Mouse (Mus musculus): ENCODE results near the gene Cacna2d4.

Gene Cacna2d4

DNA sequence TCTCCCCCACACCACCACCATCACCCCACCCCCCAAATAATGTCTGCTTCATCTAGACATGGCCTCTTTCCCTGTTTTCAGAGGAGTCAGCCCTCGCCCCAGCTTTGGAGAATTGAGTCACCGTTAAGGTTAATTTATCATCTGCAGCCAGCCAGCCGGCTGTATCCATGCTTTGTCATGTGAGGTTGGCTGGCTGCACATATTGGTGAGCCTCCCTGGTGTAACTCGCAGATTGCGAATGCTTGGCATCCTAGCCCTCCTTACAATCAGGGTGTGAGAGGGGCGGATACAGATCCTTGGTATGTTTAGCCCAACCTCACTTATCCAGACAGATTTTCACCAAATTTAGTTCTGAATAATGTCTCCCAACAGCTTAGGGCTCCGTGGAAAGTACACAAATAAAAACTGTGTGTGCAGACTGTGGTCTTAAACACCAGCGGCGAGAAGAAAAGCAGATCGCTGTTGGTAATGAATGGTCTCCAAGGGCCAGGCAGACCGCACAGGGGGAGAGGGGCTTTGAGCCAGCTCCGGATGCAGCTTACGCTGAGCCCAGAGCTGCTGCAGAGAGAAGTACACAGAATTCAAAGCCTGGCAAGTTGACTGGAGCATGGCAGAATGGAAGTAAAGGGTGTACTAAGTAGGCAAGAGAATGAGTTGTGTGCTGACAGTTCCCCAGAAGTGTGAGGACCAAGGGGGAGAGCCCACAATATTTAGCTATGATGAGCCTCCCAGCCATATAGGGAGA, 11.7 kb upstream of the Cacna2d4 start:
- no peak for DNase-seq

DNA sequence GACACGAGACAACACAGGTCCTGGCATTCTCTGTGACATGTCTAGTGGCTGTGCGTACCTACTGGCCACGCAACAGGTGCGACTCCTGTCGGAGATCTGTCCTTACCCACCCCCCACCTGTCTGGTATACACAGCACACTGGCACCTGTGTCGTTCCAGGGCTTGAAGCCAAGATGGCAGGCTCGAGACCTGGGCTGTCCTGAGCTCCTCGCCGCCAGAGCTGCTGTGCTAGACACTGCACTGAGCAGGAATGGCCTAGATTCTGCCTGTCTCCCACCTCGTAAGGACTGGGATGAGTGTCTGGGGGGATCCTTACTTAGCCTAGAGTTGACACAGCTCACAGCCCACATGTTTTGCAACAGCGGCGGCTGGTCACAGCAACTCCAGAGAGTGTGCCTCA, 11.1 kb upstream of the Cacna2d4 start:
- no peak for DNase-seq

DNA sequence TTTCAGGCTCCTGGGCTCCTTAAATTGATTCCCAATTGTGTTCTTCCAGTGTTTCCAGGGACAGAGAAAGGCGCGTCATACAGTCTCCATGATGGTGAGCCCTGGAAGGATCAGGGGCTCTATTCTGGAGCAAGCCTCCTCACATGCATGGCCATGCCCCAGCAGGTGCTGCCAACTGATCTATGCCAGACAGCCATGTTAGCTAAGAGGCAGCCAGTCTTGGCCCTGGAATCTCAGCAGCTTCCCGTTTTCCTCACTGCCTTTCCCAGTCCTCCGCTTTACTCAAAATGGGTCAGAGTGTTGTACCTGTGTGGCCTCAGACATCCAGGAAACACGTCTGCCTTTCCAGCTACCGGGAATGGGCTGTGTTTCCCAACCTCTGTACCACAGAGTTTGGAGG, 10.6 kb upstream of the Cacna2d4 start:
- no peak for DNase-seq

DNA sequence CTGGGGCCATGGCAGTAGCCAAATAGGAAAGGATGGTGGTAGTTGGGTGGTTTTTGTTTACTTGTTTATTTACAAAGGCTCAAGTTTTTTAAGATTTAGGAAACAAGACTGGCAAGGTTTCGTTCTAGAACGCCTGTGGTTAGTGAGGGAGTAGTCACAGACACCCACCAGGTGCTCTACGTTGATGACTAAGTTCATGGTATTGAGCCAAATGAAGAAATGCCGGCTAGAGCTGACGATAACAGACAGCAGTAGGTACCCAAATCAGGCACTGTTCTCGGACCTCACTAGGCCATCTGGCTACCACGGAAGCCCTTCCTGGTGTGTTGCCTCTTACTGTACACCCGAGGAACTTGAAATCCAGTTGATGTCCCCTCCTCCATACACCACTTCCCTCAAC, 9.3 kb upstream of the Cacna2d4 start:
- no peak for DNase-seq

DNA sequence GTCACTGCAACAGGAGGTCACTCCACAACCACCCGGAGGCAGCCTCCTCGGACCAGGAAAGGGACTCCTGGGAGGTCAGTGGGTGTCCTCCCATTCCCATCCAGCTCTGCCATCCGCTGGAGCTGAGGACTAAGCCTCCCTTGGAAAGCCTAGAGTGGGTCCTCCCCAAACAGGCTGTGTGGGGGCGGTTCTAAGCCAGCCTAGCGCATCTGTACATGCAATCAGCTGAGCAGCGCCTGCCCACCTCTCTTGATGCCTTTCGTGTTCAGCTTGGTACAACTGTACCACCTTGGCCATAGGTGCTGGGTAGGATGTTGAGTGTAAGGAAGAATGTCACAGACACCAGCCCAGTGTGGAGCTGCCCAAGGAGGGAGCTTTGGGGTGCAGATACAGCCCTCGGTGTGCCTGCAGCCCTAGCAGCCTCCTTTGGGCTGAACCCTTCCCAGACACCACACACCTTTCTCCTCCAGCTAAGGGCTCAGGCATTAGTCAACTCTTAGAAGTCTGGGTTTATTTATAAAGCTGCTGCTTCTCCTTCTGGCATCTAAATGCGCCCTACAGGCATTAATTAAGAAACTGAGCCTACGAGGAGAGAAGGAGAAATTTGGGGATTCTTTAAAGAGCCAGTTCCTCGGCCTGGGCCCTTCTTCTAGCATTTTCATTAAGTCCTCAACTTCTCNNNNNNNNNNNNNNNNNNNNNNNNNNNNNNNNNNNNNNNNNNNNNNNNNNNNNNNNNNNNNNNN, 7.3 kb upstream of the Cacna2d4 start:
- DNase-seq, result no peak

DNA sequence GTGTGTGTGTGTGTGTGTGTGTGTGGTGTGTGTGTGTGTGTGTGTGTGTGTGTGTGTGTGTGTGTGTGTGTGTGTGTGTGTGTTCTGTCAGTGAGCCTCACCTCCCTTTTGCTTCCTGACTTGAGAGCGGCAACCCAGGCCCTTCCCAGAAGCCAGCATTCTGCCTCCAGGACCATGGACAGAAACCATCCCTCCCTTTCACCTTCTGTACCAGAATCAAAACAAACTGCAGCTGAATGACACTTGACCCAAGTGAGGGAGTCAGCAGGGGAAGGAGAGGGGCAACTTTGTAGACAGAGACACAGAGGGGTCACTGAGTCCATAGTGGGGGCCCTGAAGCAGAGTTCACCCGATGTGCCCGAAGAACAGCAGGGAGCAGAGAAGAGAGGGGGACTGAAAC, 3.3 kb upstream of the Cacna2d4 start:
- DNase-seq, result peak; percentile 59

DNA sequence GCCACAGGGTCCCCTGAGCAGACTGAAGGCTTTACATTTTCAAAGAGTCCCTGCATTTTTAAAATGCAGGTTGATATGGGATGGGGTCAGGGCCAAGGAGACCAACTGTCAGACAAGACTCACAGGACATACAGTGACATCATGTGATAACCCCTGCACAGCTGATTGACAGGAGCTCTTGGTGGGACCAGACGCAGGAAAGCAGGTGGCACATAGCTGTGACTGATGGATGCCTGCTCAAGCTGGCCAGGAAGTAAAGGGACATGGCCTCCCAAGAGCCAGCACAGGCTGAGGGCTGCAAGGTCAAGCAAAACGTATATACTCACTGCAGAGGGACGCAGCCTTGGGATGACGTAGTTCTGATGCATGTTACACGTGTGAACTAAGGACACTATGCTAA, 885 bp upstream of the Cacna2d4 start:
- DNase-seq, result no peak

DNA sequence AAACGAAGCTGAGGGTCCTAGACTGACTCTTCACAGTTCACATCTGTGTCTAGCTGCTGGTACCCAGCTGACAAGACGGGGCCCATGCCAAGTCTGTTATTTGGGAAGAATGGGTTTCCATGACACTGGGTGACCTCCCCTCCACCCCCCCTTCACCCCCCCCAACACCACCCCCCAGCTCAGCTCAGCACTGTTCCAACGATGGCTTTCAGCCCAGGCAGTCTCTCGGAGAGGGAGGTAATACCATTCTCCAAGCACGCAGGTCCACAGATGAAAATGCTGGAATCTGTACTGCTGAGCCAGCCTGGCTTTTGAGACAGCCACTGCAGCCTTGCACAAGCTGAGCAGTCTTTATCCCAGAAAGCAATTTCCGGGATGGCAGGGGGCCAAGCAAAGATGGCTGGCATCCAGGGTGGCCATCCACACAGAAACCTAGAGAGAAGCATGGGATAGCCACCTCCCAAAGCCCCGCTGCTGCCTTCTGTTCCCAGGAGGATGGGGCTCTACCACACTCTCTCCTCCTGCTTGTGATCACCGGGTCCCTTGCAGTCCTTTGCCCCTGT, 1.2 kb downstream of the Cacna2d4 start:
- DNase-seq, result peak; percentile 69

DNA sequence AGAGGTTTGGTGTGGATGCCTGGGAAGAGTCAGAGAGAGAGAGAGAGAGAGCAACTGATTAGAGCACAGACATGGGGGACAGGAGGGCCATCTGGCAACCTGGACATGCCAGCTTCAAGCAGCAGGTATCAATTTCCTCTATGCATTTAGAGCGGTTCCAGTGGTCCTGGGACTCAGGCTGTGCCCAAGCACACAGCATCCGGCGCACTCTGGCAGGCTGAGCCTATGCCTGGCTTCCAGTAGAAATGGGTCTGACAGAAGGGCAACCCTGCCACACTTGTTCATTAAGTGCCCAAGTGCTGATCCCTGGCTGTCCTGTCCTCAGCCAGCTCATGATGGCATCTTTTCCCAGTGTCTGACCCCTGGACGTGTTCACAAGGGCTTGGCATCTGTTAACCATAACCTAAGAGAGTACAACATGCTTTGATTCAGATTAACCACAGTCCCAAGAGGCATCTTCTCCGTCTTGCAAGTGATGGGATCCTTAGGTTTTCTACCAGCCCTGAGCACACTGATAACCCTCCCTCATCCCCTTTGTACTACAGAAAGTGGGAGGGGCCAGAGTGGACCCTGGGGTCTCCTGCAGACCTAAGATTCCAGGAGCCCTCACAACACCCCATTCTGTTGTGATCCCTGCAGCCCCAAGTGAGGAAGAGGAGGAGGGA, 3.1 kb downstream of the Cacna2d4 start:
- no peak for DNase-seq

DNA sequence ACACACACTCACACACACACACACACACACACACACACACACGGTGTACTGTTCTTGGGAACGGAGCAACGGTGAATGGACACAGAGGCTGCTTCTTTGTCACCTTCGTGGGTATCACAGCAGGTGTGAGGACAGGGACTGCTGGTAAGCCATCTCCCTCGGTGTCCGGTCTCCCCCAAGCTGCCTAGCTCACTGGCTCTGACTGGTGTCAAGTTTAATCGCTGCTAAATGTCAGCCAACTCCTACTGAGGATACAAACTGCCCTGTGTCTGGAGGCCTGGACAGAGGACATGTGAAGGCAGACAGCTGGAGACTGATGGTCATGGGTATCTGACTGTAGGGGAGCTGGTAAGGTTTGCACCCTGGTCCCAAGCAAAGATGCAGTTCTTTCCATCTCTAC, 3.9 kb downstream of the Cacna2d4 start:
- no peak for DNase-seq

DNA sequence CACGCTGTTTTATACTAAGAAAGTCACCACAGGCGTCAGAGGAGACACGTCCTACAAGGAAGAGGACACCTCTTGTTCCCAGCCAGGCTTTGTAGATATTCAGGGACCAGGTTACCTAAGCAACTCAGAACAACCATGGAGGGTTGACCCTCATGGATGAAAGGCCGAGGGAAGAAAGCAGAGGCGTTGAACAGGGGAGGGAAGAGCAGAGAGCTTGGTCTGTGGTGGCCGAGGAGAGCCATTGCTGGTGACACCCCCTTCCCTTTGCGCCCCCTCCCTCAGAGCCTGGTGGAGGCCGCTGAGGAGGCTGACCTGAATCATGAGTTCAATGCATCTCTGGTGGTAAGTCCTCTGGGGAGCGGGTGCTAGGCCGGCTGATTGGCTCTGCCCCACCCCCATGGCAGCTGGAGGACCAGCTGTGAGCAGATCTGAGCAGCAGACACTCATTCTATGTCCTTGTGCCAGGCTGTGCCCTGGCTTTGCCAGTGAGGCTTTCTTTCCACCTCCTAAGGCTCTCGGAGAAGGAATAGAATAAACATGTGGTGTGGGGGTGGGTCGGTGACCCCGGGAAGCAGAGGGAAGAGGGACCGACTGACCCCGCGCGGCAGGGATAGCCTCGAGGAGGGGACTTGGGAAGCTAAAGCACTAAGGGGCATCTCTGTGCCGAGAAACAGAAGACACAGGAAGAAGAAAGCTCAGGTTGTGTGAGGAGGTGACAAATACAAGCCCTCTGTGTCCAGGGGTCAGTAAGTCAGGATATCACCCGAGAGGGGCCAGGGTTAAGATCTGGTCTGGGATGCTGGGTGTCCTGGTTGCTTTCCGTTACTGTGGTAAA, 4.8 kb downstream of the Cacna2d4 start:
- no peak for DNase-seq

DNA sequence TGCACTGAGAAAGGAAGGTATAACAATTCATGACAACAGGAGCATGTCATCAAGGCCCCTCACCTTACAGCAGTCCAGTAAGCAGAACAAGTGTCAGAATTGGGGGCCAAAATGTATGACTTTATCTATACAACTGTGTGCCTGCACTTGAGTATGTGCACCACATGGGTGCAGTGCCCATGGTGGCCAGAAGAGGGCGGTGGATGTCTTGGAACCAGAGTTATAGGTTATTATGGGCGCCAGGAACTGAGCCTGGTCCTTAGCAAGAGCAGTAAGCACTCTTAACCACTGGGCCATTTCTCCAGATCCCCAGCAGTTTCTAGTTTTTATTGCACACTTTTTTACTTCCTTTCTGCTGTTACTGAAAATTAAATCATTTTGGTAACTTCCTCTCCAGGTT, 9.8 kb downstream of the Cacna2d4 start:
- DNase-seq, result no peak

DNA sequence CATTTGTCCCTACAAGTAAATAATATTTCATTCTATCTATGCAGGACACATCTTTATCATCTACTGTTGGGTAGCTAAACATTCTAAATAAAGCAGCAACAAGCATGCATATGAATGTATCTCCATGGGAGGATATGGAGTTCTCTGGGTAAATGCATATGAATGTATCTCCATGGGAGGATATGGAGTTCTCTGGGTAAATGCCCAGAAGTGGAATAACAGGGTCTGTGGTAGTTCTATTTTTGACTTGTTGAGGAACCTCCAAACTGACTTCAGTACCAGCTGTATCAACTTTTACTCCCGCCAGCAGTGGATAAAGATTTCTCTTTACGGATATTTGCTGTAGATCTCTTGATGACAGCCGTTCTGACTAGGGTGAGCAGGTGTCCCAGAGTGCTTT, 12.3 kb downstream of the Cacna2d4 start:
- DNase-seq, result no peak

DNA sequence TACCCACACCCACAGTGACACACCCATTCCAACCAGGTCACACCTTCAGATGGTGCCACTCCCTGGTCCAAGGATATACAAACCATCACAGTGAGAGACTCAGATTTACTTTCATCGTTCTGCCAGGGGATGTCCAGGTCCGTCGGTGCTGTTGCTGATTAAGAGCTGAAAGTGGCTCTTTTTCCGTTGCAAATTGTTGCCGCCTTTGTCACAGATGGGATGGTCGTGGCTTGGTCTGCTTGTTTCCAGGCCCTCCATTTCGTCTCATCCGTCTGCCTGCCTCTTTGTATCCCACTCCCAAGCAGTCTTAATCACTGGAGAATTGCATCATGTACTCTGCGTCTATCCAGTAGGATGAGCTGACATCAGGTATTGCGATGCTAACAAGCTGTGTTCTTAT, 13.4 kb downstream of the Cacna2d4 start:
- DNase-seq, result no peak

DNA sequence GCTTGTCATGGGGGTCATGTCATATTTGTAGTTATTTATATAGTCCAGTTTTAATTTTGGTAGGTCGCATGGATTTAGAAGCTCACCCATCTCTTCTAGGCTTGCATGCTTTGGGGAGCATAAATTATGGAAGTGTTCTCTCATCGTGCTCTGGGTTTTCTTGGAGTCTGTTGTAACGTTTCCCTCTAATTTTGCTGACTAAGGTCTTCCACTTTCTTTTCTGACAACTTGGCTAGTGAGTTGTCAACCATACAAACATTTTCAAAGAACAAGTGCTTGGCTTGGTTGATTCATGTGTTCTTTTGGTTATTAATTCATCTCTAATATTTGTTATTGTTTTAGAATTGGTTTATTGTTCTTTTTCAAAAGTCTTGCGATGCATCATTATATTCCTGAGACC, 15.4 kb downstream of the Cacna2d4 start:
- no peak for DNase-seq

DNA sequence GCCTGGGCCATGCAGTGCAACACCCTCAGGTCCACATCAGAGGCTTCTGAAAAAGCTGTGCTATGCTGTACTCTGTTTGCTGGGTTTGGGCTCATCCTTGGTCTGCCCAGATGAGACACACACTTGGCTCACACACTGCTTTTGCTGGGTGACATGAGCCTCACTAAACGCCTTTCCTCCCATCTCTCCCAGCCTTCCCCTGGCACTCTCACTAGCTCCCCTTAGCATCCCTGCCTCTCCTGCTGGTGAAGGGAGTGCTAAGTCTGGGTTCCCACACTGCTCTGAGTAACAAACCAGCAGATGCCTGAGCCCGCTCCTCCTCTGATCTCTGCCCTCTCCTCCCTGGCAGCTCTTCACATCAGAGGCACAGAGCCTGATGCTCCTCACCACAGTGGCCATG, 40.4 kb downstream of the Cacna2d4 start:
- no peak for DNase-seq

DNA sequence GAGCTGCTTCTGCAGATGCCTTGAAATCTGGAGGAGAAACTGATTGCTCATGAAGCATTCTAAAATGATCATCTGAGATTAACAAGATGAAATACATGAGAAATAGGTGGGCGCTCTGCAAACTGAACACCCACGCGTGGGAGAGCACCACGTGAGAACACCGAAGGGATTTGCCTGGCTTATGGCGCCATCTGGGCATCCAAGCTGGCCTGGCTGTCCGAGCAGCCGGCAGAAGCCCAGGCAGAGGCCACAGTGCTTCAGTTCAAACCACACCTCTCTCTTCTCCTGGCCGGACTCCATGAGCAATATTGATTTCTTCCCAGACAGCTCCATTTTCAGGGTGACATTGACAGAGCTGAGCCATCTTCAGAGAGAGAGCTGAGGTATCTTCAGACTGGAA, 44.4 kb downstream of the Cacna2d4 start:
- DNase-seq, result no peak

DNA sequence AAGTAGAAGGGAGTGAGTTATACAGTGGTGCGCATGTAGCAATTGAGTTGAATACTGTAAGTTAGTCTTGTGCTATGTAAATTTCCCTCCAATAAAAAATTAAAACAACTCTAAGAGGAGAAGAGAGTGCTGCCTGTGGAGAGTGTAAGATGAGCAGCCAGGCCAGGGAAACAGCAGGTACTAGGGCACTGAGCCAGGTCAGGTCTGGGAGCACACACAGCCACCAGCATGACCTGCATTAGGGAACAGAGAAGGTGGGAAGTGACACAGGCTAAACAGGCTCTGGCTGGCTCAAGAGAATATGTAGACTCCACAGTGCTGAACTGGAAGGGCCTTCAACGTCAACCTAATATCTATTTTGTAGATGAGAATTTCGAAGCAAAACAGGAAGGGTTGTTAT, 65.0 kb downstream of the Cacna2d4 start:
- no peak for DNase-seq

DNA sequence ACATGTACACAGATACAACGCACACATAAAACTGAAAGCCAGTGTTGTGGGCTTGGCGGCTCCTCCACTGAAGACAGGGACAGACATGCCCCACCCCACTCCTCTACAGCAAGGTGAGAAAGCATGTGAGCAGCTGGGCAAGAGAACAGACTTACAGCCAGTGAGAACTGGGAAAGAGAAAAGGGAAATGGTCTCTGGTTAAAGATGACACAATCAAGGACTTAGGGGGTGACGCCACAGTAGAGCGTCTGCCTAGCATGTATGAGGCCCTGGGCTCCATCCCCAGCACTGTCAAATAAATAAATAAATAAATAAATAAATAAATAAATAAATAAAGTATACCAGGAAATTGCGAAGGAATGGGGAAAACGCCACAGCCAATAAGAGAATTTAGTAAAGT, 67.0 kb downstream of the Cacna2d4 start:
- DNase-seq, result no peak

DNA sequence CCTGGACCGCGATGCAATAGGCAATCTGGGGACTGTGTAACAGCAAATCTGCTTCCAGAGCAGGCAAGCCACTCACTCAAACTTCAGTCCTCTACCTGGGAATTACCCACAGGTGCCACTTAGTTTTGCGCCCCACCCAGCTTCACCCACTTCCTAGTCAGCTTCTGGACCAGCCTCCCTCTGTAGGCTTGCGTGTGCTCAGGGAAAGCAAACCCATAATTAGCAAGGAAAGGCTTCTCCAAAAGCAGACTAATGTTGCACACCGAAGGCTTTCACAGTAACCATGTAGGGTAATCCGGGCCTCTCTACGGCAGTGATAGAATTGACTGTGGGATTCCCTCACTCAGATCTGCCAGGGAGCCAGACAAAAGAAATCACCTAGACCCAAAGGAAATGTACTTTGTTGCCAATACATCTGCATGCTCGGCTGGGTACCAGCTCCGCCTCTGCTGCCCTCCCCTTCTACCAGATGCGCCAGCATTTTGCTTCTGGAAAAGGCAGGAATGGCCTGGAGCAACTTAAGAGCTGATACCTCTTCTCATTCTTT, 71.6 kb downstream of the Cacna2d4 start:
- no peak for DNase-seq

DNA sequence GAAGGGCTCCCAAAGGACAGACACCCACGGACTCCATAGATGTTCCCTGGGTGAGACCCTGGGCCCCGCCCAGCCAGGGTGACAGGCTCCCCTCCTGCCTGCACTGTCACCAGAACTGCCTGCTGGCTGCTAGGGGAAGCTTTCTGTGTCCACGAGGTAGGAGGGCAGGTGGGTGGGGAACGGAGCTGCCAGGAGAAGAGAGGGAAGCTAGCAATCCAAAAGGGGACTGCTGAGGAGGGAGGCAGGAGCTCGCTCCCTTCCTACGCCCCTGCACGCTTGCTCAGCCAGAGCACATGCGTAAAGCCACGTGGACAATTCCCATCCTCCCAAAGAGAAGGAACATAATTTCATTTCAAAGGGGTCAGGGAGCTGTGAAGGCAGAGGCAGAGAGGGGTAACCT, 73.8 kb downstream of the Cacna2d4 start:
- no peak for DNase-seq

DNA sequence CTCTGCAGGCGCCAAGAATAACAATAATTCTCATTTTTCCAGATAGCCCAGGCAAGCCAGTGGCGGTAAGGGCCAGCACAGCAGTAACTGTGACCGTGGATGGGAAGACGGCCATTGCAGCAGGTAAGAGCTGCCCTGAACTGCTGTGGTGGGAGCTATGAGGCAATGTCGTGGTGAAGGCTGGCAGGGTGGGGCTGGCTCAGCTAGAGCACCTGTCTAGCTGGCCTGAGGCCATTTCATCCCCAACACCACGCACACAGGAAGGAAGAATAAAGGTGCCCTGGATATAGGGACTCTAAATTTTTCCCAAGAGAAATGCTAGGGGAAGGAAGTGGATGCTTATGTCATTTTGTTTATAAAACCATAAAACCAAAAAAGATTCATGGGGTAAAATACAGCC, 76.1 kb downstream of the Cacna2d4 start:
- no peak for DNase-seq

DNA sequence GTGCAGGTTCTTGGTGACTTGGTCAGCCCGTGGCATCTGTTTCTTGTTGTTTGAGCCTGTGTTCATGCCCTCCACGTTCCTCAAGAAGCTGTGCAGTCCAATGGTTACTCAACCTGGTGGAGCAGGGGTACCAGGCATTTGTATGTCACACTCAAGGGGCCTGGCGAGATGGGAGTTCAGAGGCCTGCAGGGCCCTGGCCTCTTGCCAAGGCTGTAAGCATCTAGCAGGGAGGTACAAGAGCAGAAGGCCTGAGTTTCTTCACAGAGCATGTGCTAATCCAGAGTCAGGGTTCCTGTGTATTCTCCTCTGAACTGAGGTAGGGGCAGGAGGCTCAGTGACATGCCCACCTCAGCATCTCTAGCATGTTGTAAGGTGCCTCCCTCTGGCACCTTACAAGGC, 76.8 kb downstream of the Cacna2d4 start:
- peak; percentile 44 for DNase-seq

Measured in kidney, postnatal 10 days (tissue).